Mouse (Mus musculus): ENCODE results near the gene Adtrp.

GRCm38 (mm10) chr13:41727803-41728202, 119.7 kb downstream of the Adtrp start:
- no peak for TF ChIP-seq CTCF (IDR thresholded peaks at IDR 0.05; ENCODE audit: low read depth)
- TF ChIP-seq EP300 (IDR thresholded peaks at IDR 0.05; ENCODE audit: low read depth): no peak

All from liver, embryonic 14.5 days (tissue).